Mouse (Mus musculus) CH12.LX (cell line): ENCODE results near the gene Abca7. TPM values are rescaled to one million over a fixed set of nuclear protein-coding genes. Genes with fewer than 3 reads are reported as not detected.

ENCODE experiments used
- DNase-seq: peaks from one replicate; pipeline ENCODE4 v3.0.0-alpha.2; 2013; ENCODE audit errors: extremely low read depth
- H3K27ac ChIP-seq: 2 replicates; pipeline ENCODE4 v1.5.1; 2012; ENCODE audit warnings: low read depth, mild to moderate bottlenecking, control low read depth, moderate library complexity; ENCODE audit not compliant: insufficient read depth
- H3K27me3 ChIP-seq: replicated peaks from 2 replicates; pipeline ENCODE3; 2012; ENCODE audit warnings: inconsistent platforms
- H3K36me3 ChIP-seq, 2 experiments: replicated peaks in 1 of 2; 2 replicates each; pipeline versions ENCODE3 to v1.6.1; 2012; ENCODE audit warnings: inconsistent platforms in 1 of 2, low read length in 1 of 2, mild to moderate bottlenecking in 1 of 2, mixed read lengths in 1 of 2, moderate library complexity in 1 of 2; ENCODE audit not compliant: control insufficient read depth in 1 of 2, insufficient read depth in 1 of 2
- H3K4me1 ChIP-seq, 2 experiments: 2 replicates each; pipeline ENCODE4 v1.6.1; 2012; ENCODE audit warnings: inconsistent platforms in 1 of 2, moderate library complexity in 1 of 2; ENCODE audit not compliant: insufficient read depth in 2 of 2, control insufficient read depth in 1 of 2
- H3K4me2 ChIP-seq: 2 replicates; pipeline ENCODE4 v1.6.1; 2012; ENCODE audit warnings: low read depth, mild to moderate bottlenecking, control low read depth; ENCODE audit not compliant: poor library complexity, insufficient read depth, severe bottlenecking
- H3K4me3 ChIP-seq, 3 experiments: fragments of 150-350 bp in 1 of 3; sonication (generic) in 1 of 3; replicated peaks in 1 of 3; 2 replicates each; pipeline versions ENCODE3 to v1.5.1; 2011 to 2012; ENCODE audit warnings: low read depth in 2 of 3, low read length in 2 of 3, mild to moderate bottlenecking in 2 of 3, moderate library complexity in 2 of 3, control low read depth in 1 of 3, improper control_type of control experiment in 1 of 3, inconsistent platforms in 1 of 3, mixed read lengths in 1 of 3; ENCODE audit not compliant: poor library complexity in 1 of 3
- H3K79me2 ChIP-seq: replicated peaks from 2 replicates; pipeline ENCODE4 v1.6.1; 2012; ENCODE audit warnings: mild to moderate bottlenecking, moderate library complexity; ENCODE audit not compliant: control insufficient read depth, poor library complexity, insufficient read depth, severe bottlenecking; ENCODE audit errors: extremely low read depth
- H3K9ac ChIP-seq: 2 replicates; pipeline ENCODE4 v1.6.1; 2012; ENCODE audit warnings: low read depth, mild to moderate bottlenecking, control low read depth, moderate library complexity; ENCODE audit not compliant: insufficient read depth
- H3K9me3 ChIP-seq: replicated peaks from 2 replicates; pipeline ENCODE3; 2012; ENCODE audit warnings: low read length, inconsistent platforms, mixed read lengths
- BHLHE40 ChIP-seq: IDR thresholded peaks from 2 replicates; pipeline ENCODE4 v1.6.1; 2011; ENCODE audit warnings: mild to moderate bottlenecking, low read depth, low read length, improper control_type of control experiment
- CHD1 ChIP-seq: IDR thresholded peaks from 2 replicates; pipeline ENCODE4 v1.6.1; 2012; ENCODE audit warnings: low read depth, low read length, improper control_type of control experiment, inconsistent platforms
- CHD2 ChIP-seq: IDR thresholded peaks from 2 replicates; pipeline ENCODE4 v1.6.1; 2011; ENCODE audit warnings: low read length, improper control_type of control experiment
- CTCF ChIP-seq, 2 experiments: IDR thresholded peaks in 1 of 2; conservative IDR thresholded peaks in 1 of 2; 2 replicates each; pipeline ENCODE4 v1.5.1; 2011 to 2012; ENCODE audit warnings: low read depth in 2 of 2, low read length in 2 of 2, improper control_type of control experiment in 1 of 2, inconsistent platforms in 1 of 2, mild to moderate bottlenecking in 1 of 2, moderate library complexity in 1 of 2
- EP300 ChIP-seq: IDR thresholded peaks from 2 replicates; pipeline ENCODE4 v1.6.1; 2011; ENCODE audit warnings: low read length, improper control_type of control experiment
- ETS1 ChIP-seq: conservative IDR thresholded peaks from 2 replicates; pipeline ENCODE4 v1.6.1; 2012; ENCODE audit warnings: low read depth, mild to moderate bottlenecking, inconsistent platforms, low read length, improper control_type of control experiment, moderate library complexity
- GABPA ChIP-seq: IDR thresholded peaks from 2 replicates; pipeline ENCODE4 v1.6.1; 2012; ENCODE audit warnings: low read depth, low read length, improper control_type of control experiment, inconsistent platforms; ENCODE audit not compliant: insufficient replicate concordance
- HCFC1 ChIP-seq: IDR thresholded peaks from 2 replicates; pipeline ENCODE4 v1.6.1; 2012; ENCODE audit warnings: low read depth, mild to moderate bottlenecking, inconsistent platforms, low read length, improper control_type of control experiment
- JUND ChIP-seq: conservative IDR thresholded peaks from 2 replicates; pipeline ENCODE4 v1.6.1; 2011; ENCODE audit warnings: low read depth, low read length, improper control_type of control experiment
- KAT2A ChIP-seq: IDR thresholded peaks from 2 replicates; pipeline ENCODE4 v1.6.1; 2012; ENCODE audit warnings: low read length, improper control_type of control experiment, inconsistent platforms; ENCODE audit not compliant: insufficient replicate concordance
- MAX ChIP-seq: IDR thresholded peaks from 2 replicates; pipeline ENCODE4 v1.6.1; 2011; ENCODE audit warnings: low read length, improper control_type of control experiment
- MAZ ChIP-seq: IDR thresholded peaks from 2 replicates; pipeline ENCODE4 v1.6.1; 2012; ENCODE audit warnings: low read depth, mild to moderate bottlenecking, inconsistent platforms, low read length, improper control_type of control experiment, moderate library complexity
- NELFE ChIP-seq: IDR thresholded peaks from 2 replicates; pipeline ENCODE4 v1.6.1; 2011; ENCODE audit warnings: low read depth, low read length, improper control_type of control experiment
- NRF1 ChIP-seq: IDR thresholded peaks from 2 replicates; pipeline ENCODE4 v1.6.1; 2014; ENCODE audit warnings: low read depth, mild to moderate bottlenecking, inconsistent platforms, low read length, improper control_type of control experiment, moderate library complexity
- POLR2AphosphoS2 ChIP-seq: IDR thresholded peaks from 2 replicates; pipeline ENCODE4 v1.6.1; 2011; ENCODE audit warnings: low read depth, low read length, improper control_type of control experiment
- RCOR1 ChIP-seq: conservative IDR thresholded peaks from 2 replicates; pipeline ENCODE4 v1.6.1; 2012; ENCODE audit warnings: low read depth, mild to moderate bottlenecking, inconsistent platforms, low read length, improper control_type of control experiment
- TBP ChIP-seq: conservative IDR thresholded peaks from 2 replicates; pipeline ENCODE4 v1.6.1; 2011; ENCODE audit warnings: low read depth, low read length, improper control_type of control experiment
- TCF12 ChIP-seq: IDR thresholded peaks from 2 replicates; pipeline ENCODE4 v1.6.1; 2014; ENCODE audit warnings: low read depth, mild to moderate bottlenecking, inconsistent platforms, low read length, improper control_type of control experiment
- USF1 ChIP-seq: IDR thresholded peaks from 2 replicates; pipeline ENCODE4 v1.6.1; 2014; ENCODE audit warnings: low read depth, mild to moderate bottlenecking, inconsistent platforms, low read length, improper control_type of control experiment
- USF2 ChIP-seq: conservative IDR thresholded peaks from 2 replicates; pipeline ENCODE4 v1.6.1; 2011; ENCODE audit warnings: low read depth, low read length, improper control_type of control experiment
- ZNF384 ChIP-seq: IDR thresholded peaks from 2 replicates; pipeline ENCODE4 v1.6.1; 2012; ENCODE audit warnings: low read depth, low read length, improper control_type of control experiment, inconsistent platforms
- dilution Hi-C: fragments of 300-500 bp; cut with MboI; formaldehyde crosslinking; loops from 2 replicates; pipeline ENCODE4 v1.14.3; 2020; ENCODE audit warnings: low sequenced_read_pairs; ENCODE audit not compliant: extremely low pct_unique_long_range_greater_than_20kb, extremely low pct_ligation_motif_present
- in situ Hi-C: fragments of 300-500 bp; cut with MboI; formaldehyde crosslinking; loops from 3 replicates; pipeline ENCODE4 v1.14.3; 2019; ENCODE audit warnings: low sequenced_read_pairs, low pct_ligation_motif_present, low pct_unique_long_range_greater_than_20kb, mixed read lengths
- polyA plus RNA-seq: library from polyadenylated mRNA; unstranded; fragments of >175 nt; gene quantifications from 2 replicates; pipeline ENCODE4 v1.2.1, GENCODE M21; 2012; ENCODE audit warnings: low read depth; ENCODE audit not compliant: insufficient read length
- total RNA-seq, 2 experiments: library from RNA; depleted of rRNA; stranded (reverse); fragments of 300-350 nt in 1 of 2; fragments of >200 nt in 1 of 2; gene quantifications; 2 replicates each; pipeline ENCODE4 v1.2.3; 2012 to 2014

The Abca7 gene
- total and polyA plus RNA-seq, 3 experiments, result 2.3 to 7.0 (median 6.1) TPM

- in situ Hi-C loops (no loop called here), dilution Hi-C loops (no loop called here)
- peaks cover 14% of the 10 kb centered on the region for H3K9me3 ChIP-seq
- TF ChIP-seq ZNF384 (no peak), GABPA (no peak), HCFC1 (no peak), RCOR1 (no peak), MAZ (no peak), CHD2 (no peak), USF1 (no peak), JUND (no peak)
- H3K79me2 ChIP-seq, result no peaks in the 10 kb centered on the region
- H3K4me2 ChIP-seq, result no peak overlapping the region
- DNase-seq, result no peak
- peaks cover 21 to 45% of the 10 kb centered on the region in 2 experiments for H3K36me3 ChIP-seq
- no peak overlapping the region for H3K27ac ChIP-seq
- H3K27me3 ChIP-seq, result peaks cover 3% of the 10 kb centered on the region
- H3K4me1 ChIP-seq, result peaks cover 12 to 50% of the 10 kb centered on the region in 2 experiments
- H3K9ac ChIP-seq, result no peak overlapping the region
- no peak overlapping the region for H3K4me3 ChIP-seq
These were observed 5.2 kb upstream of the Abca7 start for GRCm38 (mm10) chr10:79991099-79991498.

- H3K4me3 ChIP-seq, result no peak overlapping the region
- no peak for DNase-seq
- peaks cover 21 to 45% of the 10 kb centered on the region in 2 experiments for H3K36me3 ChIP-seq
- in situ Hi-C loops, result no loop called here
- H3K9me3 ChIP-seq, result peaks cover 14% of the 10 kb centered on the region
- peaks cover 3% of the 10 kb centered on the region for H3K27me3 ChIP-seq
- no peak overlapping the region for H3K9ac ChIP-seq
- H3K4me2 ChIP-seq, result no peak overlapping the region
- peaks cover 10 to 46% of the 10 kb centered on the region in 2 experiments for H3K4me1 ChIP-seq
- no peak overlapping the region for H3K27ac ChIP-seq
- dilution Hi-C loops, result no loop called here
- no peak for TF ChIP-seq BHLHE40
- TF ChIP-seq GABPA, result no peak
- no peak for TF ChIP-seq CHD1
- TF ChIP-seq CTCF (conservative IDR thresholded peaks at IDR 0.05 in 1 of 2, IDR thresholded peaks at IDR 0.05 in 1 of 2; ENCODE audit: low read depth in 2 of 2, low read length in 2 of 2), result peak in 1 of 2 experiments; percentile 21; a peak in 1 of 4 replicates
- TF ChIP-seq, all 38 proteins: peak for 1
- no peaks in the 10 kb centered on the region for H3K79me2 ChIP-seq
These were observed 4.7 kb upstream of the Abca7 start for GRCm38 (mm10) chr10:79991548-79991947.

GRCm38 (mm10) chr10:79994397-79995115, 1.7 kb upstream of the Abca7 start:
- Histone ChIP-seq H3K27me3 (no peaks in the 10 kb centered on the region), H3K4me1 (peaks cover 0 to 27% of the 10 kb centered on the region in 2 experiments; a peak in 2 of 4 replicates), H3K9ac (no peak overlapping the region), H3K79me2 (no peaks in the 10 kb centered on the region), H3K4me2 (no peak overlapping the region), H3K27ac (no peak overlapping the region), H3K9me3 (peaks cover 14% of the 10 kb centered on the region), H3K36me3 (peaks cover 21 to 63% of the 10 kb centered on the region in 2 experiments), H3K4me3 (no peak overlapping the region)
- no peak for DNase-seq
- dilution Hi-C loops (no loop called here), in situ Hi-C loops (no loop called here)
- TF ChIP-seq KAT2A, result no peak
- TF ChIP-seq MAX, result no peak
- no peak for TF ChIP-seq BHLHE40
- no peak for TF ChIP-seq NELFE
- no peak for TF ChIP-seq CHD2
- no peak for TF ChIP-seq EP300
- no peak for TF ChIP-seq POLR2AphosphoS2
- TF ChIP-seq TCF12, result no peak
- TF ChIP-seq JUND, result no peak
- no peak for TF ChIP-seq NRF1
- no peak for TF ChIP-seq USF2
- TF ChIP-seq ETS1, result no peak
- no peak for TF ChIP-seq TBP
- no peak for TF ChIP-seq ZNF384
